Mouse (Mus musculus) liver, embryonic 14.5 days (tissue): Measurements from ENCODE around the gene Calr. TPM values are rescaled to one million over a fixed set of nuclear protein-coding genes. Genes with fewer than 3 reads are reported as not detected.

Experiments used
- ATAC-seq: fragments of 200-750 bp; cut with Nextera tagmentation; 2 replicates; pipeline ENCODE4 v1.8.0; 2017; ENCODE audit warnings: moderate number of reproducible peaks, mild to moderate bottlenecking, moderate library complexity; ENCODE audit not compliant: insufficient read depth
- DNase-seq, 3 experiments: peaks; one replicate each; pipeline ENCODE4 v3.0.0-alpha.2; 2012 to 2013; ENCODE audit warnings: low read depth in 3 of 3, low spot score in 3 of 3
- H3K27ac ChIP-seq: fragments of 300-500 bp; sonication (generic); 2 replicates; pipeline ENCODE4 v1.5.1; 2014; ENCODE audit warnings: moderate library complexity, mild to moderate bottlenecking, control low read depth, inconsistent platforms
- H3K27me3 ChIP-seq: fragments of 300-500 bp; sonication (generic); 2 replicates; pipeline ENCODE4 v1.6.1; 2014; ENCODE audit warnings: mild to moderate bottlenecking, low read length, moderate library complexity; ENCODE audit not compliant: control insufficient read depth, insufficient read depth
- H3K36me3 ChIP-seq: fragments of 300-500 bp; sonication (generic); replicated peaks from 2 replicates; pipeline ENCODE4 v1.6.1; 2014; ENCODE audit warnings: low read depth; ENCODE audit not compliant: control insufficient read depth, insufficient read depth
- H3K4me1 ChIP-seq, 2 experiments: fragments of 200-500 bp in 1 of 2; fragments of 300-500 bp in 1 of 2; sonication (generic) in 1 of 2; replicated peaks; 2 replicates each; pipeline ENCODE4 v1.6.1; 2012 to 2014; ENCODE audit warnings: antibody characterized with exemption in 1 of 2, inconsistent platforms in 1 of 2, low read length in 1 of 2; ENCODE audit not compliant: control insufficient read depth in 2 of 2, insufficient read depth in 2 of 2
- H3K4me2 ChIP-seq: fragments of 300-500 bp; sonication (generic); 2 replicates; pipeline ENCODE4 v1.6.1; 2014; ENCODE audit warnings: low read depth, mild to moderate bottlenecking, control low read depth, moderate library complexity
- H3K4me3 ChIP-seq, 2 experiments: fragments of 200-500 bp in 1 of 2; fragments of 300-500 bp in 1 of 2; sonication (generic) in 1 of 2; 2 replicates each; pipeline ENCODE4 v1.5.1; 2012 to 2014; ENCODE audit warnings: low read depth in 2 of 2, low read length in 2 of 2, mild to moderate bottlenecking in 2 of 2, control low read depth in 1 of 2, inconsistent platforms in 1 of 2, moderate library complexity in 1 of 2; ENCODE audit not compliant: insufficient read depth in 1 of 2
- H3K9ac ChIP-seq: fragments of 300-500 bp; sonication (generic); replicated peaks from 2 replicates; pipeline ENCODE4 v1.6.1; 2014; ENCODE audit warnings: mild to moderate bottlenecking, control low read depth, moderate library complexity
- H3K9me3 ChIP-seq: fragments of 300-500 bp; sonication (generic); 2 replicates; pipeline ENCODE4 v1.6.1; 2016; ENCODE audit warnings: low read length, mixed read lengths; ENCODE audit not compliant: control insufficient read depth
- CTCF ChIP-seq: IDR thresholded peaks from 2 replicates; pipeline ENCODE4 v1.5.1; 2016; ENCODE audit warnings: antibody characterized with exemption, low read depth, control low read depth
- EP300 ChIP-seq: IDR thresholded peaks from 2 replicates; pipeline ENCODE4 v1.6.1; 2016; ENCODE audit warnings: antibody characterized with exemption, low read depth
- WGBS: fragments of 180-500 bp; shearing (Covaris S2); extraction: QIAGEN DNeasy Blood & Tissue Kit; methylation state at CpG from one replicate; pipeline ENCODE4 v1.1.7; 2014; ENCODE audit not compliant: insufficient replicate concordance; 5-methylcytosine and 5-hydroxymethylcytosine counted together
- polyA plus RNA-seq, 2 experiments: library from polyadenylated mRNA; depleted of rRNA in 1 of 2; stranded (reverse) in 1 of 2; unstranded in 1 of 2; fragments of >200 nt; fragmentation: Nextera tagmentation in 1 of 2; extraction: Ambion mirVana in 1 of 2; gene quantifications; 2 replicates each; pipeline versions ENCODE4 v1.2.1 to v1.2.3; 2012 to 2014

Gene Calr
- polyA plus RNA-seq, 2 experiments: 262 to 348 TPM

DNA sequence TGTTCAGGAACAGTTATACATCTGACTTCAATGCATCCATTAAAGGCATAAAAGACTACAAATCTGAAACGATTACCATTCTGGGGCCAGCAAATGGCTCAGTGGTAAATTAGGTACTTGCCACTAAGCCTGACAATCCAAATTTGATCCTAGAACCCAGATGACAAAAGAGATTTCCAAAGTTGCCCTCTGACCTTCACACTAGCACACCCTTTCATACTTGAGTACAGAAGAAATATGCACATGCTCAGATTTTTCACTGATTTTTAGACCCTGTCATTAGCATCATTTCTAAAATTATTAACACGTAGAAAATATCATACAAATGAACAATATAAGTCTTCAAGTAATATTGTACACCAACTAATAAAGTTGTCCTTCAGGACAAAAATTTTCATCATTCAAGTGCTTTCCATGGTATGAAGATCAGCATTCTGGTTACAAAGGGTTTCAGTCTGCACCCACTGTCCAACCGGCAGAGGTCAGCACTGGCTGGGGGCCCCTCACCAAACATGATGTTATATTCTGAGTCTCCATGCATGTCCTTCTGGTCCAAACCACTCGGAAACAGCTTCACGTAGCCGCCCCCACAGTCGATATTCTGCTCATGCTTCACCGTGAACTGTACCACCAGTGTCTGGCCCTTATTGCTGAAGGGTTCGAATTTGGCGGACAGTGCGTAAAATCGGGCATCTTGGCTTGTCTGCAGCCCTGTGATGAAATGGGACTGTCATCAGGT, 1.2 kb downstream of the Calr start:
- H3K4me1 ChIP-seq: peaks cover 23% of the 10 kb centered on the region in 2 experiments

DNA sequence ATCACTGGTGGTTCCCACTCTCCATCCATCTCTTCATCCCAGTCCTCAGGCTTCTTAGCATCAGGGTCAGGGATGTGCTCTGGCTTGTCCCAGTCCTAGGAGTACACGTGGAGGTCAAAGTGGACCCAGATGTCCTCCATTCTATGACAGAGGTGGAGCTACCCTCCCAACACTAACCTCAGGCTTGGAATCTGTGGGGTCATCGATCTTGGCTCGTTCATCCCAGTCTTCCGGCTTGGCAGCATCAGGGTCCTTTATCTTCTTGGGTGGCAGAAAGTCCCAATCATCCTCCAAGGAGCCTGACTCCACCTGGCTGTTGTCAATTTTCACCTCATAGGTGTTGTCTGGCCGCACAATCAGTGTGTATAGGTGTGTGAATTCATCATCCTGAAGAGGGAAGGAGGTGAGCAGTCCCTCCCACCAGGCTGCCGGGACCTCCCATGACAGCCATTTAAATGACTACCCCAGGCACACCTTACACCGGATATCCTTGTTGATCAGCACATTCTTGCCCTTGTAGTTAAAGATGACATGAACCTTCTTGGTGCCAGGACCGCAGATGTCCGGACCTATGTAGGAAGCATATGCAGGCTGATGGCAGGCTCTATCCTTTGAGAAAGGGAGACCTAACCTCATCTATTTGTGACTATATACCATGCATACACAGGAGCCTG, 2.2 kb downstream of the Calr start:
- H3K27ac ChIP-seq: no peak overlapping the region
- H3K36me3 ChIP-seq: peaks cover 43% of the 10 kb centered on the region
- H3K9ac ChIP-seq: peak overlapping the region; percentile 97

More for the DNA sequence above, 1.2 kb downstream of the Calr start:
- 10% methylated on average over 12 of the region's 12 CpGs for WGBS
- DNase-seq (no peak), ATAC-seq (no peak)
- TF ChIP-seq CTCF (peak; percentile 71), EP300 (no peak)
- Histone ChIP-seq H3K4me3 (peak overlapping the region; percentile 83 to 95), H3K27ac (peak overlapping the region; percentile 81), H3K27me3 (no peaks in the 10 kb centered on the region), H3K4me2 (peak overlapping the region; percentile 94), H3K36me3 (peaks cover 43% of the 10 kb centered on the region), H3K9me3 (no peaks in the 10 kb centered on the region), H3K9ac (peak overlapping the region; percentile 97)

DNA sequence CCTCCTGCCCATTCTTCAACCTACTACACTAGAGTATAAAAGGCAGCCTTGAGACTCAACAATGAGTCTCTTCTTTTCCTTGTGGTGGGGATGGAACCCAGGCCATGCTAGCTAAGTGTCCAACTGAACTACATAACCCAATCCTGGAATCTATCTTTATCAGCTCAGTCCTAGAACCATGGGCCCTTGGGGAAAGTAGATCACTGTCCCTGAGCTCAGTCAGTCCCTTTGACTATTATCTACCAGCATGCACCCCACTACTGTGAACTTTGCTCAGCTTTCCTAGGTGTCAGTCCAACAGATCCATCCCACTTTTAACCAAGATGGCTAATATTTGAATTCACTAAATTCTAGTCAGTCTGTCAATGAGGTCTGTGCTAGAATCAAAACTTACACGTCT, 5.2 kb downstream of the Calr start:
- DNase-seq (no peak), ATAC-seq (no peak)
- Histone ChIP-seq H3K4me2 (peak overlapping the region; percentile 18; the same call in 1 of the 2 replicates), H3K9me3 (no peaks in the 10 kb centered on the region), H3K9ac (no peak overlapping the region), H3K4me3 (no peak overlapping the region), H3K4me1 (peaks cover 38 to 40% of the 10 kb centered on the region in 2 experiments), H3K36me3 (peaks cover 68% of the 10 kb centered on the region), H3K27ac (peak overlapping the region; percentile 34), H3K27me3 (no peaks in the 10 kb centered on the region)
- TF ChIP-seq EP300: no peak
- TF ChIP-seq CTCF: no peak
- 72% methylated on average over 1 of the region's 1 CpGs for WGBS

More for the DNA sequence above, 2.2 kb downstream of the Calr start:
- ATAC-seq: no peak
- Histone ChIP-seq H3K4me2 (peak overlapping the region; percentile 94), H3K9me3 (no peaks in the 10 kb centered on the region), H3K4me1 (peaks cover 24 to 26% of the 10 kb centered on the region in 2 experiments), H3K4me3 (peak overlapping the region; percentile 27 to 95), H3K27me3 (no peaks in the 10 kb centered on the region)
- TF ChIP-seq EP300 (no peak), CTCF (no peak)
- DNase-seq: no peak
- 79% methylated on average over 9 of the region's 9 CpGs for WGBS

DNA sequence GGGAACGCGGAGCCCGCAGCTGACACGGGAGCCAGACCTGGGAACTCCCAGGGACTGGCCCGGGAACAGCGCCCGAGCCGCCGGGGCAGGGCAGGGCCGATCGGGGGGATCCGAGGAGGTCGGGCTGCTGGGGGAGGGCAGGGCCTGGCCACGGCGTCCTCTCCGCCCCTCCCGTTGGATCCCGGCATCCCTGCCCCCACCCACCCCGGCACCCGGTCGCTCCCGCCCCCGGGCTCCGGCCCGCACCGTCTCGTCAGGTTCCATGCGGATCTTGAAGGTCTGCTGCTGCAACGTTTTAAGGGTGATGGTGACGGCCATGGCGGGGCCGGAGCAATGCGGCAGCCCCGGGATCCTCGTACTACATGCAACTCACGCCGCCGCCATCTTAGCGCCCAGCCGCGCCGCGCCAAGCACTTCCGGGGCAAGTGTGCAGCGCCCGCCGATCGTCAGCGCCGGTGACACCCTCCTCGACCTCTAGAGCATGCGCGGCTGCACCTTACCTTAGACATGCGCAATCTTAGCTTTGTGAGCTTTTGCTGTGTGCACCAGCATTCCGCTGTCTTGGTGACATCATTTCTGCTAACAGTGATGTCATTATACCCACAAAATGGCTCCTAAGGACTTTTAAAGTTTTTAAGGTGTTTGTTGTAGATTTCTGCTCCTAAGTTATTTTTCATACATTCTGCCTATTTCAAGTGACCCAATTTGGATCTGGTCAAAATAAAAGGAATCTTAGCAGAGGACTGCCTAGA, 6.3 kb downstream of the Calr start, which contains the start of gene Rad23a:
Gene Rad23a, minus strand, starts transcription at position 418 of the 752 bp plus-strand sequence.
- Histone ChIP-seq H3K4me1 (peaks cover 48 to 51% of the 10 kb centered on the region in 2 experiments), H3K36me3 (peaks cover 75% of the 10 kb centered on the region)
- under 1% methylated on average over 55 of the region's 55 CpGs for WGBS

More for the DNA sequence above, 6.3 kb downstream of the Calr start, which contains the start of gene Rad23a:
- Histone ChIP-seq H3K27ac (peak within 1 kb of the TSS; percentile 97), H3K27me3 (no peaks in the 10 kb centered on the region), H3K4me2 (peak within 1 kb of the TSS; percentile 73), H3K4me3 (peak within 1 kb of the TSS; percentile 74 to 91), H3K9ac (peak within 1 kb of the TSS; percentile 89), H3K9me3 (no peaks in the 10 kb centered on the region)
- no peak for TF ChIP-seq EP300
- 0 out of 2 replicates have a peak, but pooled peaks have one; percentile 14 for TF ChIP-seq CTCF
- peak; percentile 85 for ATAC-seq
- DNase-seq: peak; percentile 93 to 95 (median 94)
